Mouse (Mus musculus) kidney, postnatal 4 days (tissue): ENCODE data around the gene Plcb1.

Source experiments
- DNase-seq, 2 experiments: peaks; one replicate each; pipeline ENCODE4 v3.0.0; 2021; ENCODE audit warnings: mixed read lengths in 2 of 2

The Plcb1 gene

GRCm38 (mm10) chr2:135075375-135075774 lies 289.5 kb downstream of the Plcb1 start:
- DNase-seq, result no peak

GRCm38 (mm10) chr2:135092588-135093162 lies 306.8 kb downstream of the Plcb1 start:
- no peak for DNase-seq

- no peak for DNase-seq
Measured at GRCm38 (mm10) chr2:135101292-135101691, 315.4 kb downstream of the Plcb1 start.

GRCm38 (mm10) chr2:135101943-135102342 lies 316.1 kb downstream of the Plcb1 start:
- no peak for DNase-seq

- no peak for DNase-seq
Measured at GRCm38 (mm10) chr2:135106649-135107048, 320.8 kb downstream of the Plcb1 start.

- DNase-seq, result no peak
Measured at GRCm38 (mm10) chr2:135108607-135109006, 322.7 kb downstream of the Plcb1 start.

- DNase-seq, result no peak
Measured at GRCm38 (mm10) chr2:135114501-135115128, 328.7 kb downstream of the Plcb1 start.

GRCm38 (mm10) chr2:135123057-135123456 lies 337.2 kb downstream of the Plcb1 start:
- no peak for DNase-seq

GRCm38 (mm10) chr2:135123695-135124343 lies 338.0 kb downstream of the Plcb1 start:
- DNase-seq, result no peak

- no peak for DNase-seq
Measured at GRCm38 (mm10) chr2:135140576-135140975, 354.7 kb downstream of the Plcb1 start.

GRCm38 (mm10) chr2:135152289-135152688 lies 366.4 kb downstream of the Plcb1 start:
- no peak for DNase-seq

GRCm38 (mm10) chr2:135153248-135153647 lies 367.4 kb downstream of the Plcb1 start:
- DNase-seq, result no peak

GRCm38 (mm10) chr2:135156055-135156454 lies 370.2 kb downstream of the Plcb1 start:
- DNase-seq, result no peak

GRCm38 (mm10) chr2:135157961-135158360 lies 372.1 kb downstream of the Plcb1 start:
- no peak for DNase-seq

- no peak for DNase-seq
Measured at GRCm38 (mm10) chr2:135161673-135162072, 375.8 kb downstream of the Plcb1 start.

GRCm38 (mm10) chr2:135165512-135165911 lies 379.6 kb downstream of the Plcb1 start:
- DNase-seq, result no peak

- DNase-seq, result no peak
Measured at GRCm38 (mm10) chr2:135175544-135175943, 389.7 kb downstream of the Plcb1 start.

- no peak for DNase-seq
Measured at GRCm38 (mm10) chr2:135187659-135188058, 401.8 kb downstream of the Plcb1 start.

GRCm38 (mm10) chr2:135200830-135201229 lies 415.0 kb downstream of the Plcb1 start:
- DNase-seq, result no peak

- DNase-seq, result no peak
Measured at GRCm38 (mm10) chr2:135202390-135202789, 416.5 kb downstream of the Plcb1 start.

GRCm38 (mm10) chr2:135204141-135205120 lies 418.6 kb downstream of the Plcb1 start:
- no peak for DNase-seq

- no peak for DNase-seq
Measured at GRCm38 (mm10) chr2:135208890-135209289, 423.0 kb downstream of the Plcb1 start.
